Mouse (Mus musculus) cortical plate, adult 2 months (tissue): ENCODE results near the gene Cltb. TPM values are rescaled to one million over a fixed set of nuclear protein-coding genes. Genes with fewer than 3 reads are reported as not detected.
"Not testable (repeated sequence)": the region's sequence is repeated elsewhere in the genome, so short reads cannot be mapped to it uniquely, and the experiment has no call there.

Experiments used
- H3K27ac ChIP-seq: fragments of 200-500 bp; 2 replicates; pipeline ENCODE4 v1.5.1; 2012; ENCODE audit warnings: low read length, control low read depth, inconsistent platforms; ENCODE audit not compliant: insufficient read depth
- H3K4me1 ChIP-seq: fragments of 200-500 bp; 2 replicates; pipeline ENCODE4 v1.6.1; 2011; ENCODE audit warnings: low read length; ENCODE audit not compliant: control insufficient read depth, insufficient read depth
- H3K4me3 ChIP-seq: fragments of 200-500 bp; 2 replicates; pipeline ENCODE4 v1.5.1; 2011; ENCODE audit warnings: mild to moderate bottlenecking, low read length, control low read depth; ENCODE audit not compliant: insufficient read depth
- CTCF ChIP-seq: fragments of 200-500 bp; IDR thresholded peaks from 2 replicates; pipeline ENCODE4 v1.5.1; 2011; ENCODE audit warnings: mild to moderate bottlenecking, control low read depth, low read length; ENCODE audit not compliant: insufficient read depth; ENCODE audit errors: extremely low read depth
- POLR2A ChIP-seq: fragments of 200-500 bp; IDR thresholded peaks from 2 replicates; pipeline ENCODE4 v1.6.1; 2011; ENCODE audit warnings: mild to moderate bottlenecking, low read length, control low read depth; ENCODE audit not compliant: insufficient read depth; ENCODE audit errors: extremely low read depth
- polyA plus RNA-seq: library from polyadenylated mRNA; depleted of rRNA; stranded (reverse); fragments of >200 nt; gene quantifications from 2 replicates; pipeline ENCODE4 v1.2.3, GENCODE M21; 2012; rRNA removed

The Cltb gene
- 284 and 289 TPM in 2 replicates for polyA plus RNA-seq

- TF ChIP-seq CTCF, result no peak
- TF ChIP-seq POLR2A, result 0 out of 2 replicates have a peak, but pooled peaks have one; percentile 54
- Histone ChIP-seq H3K4me3 (peak within 1 kb of the TSS; percentile 77), H3K4me1 (peaks cover 2% of the 10 kb centered on the region; the same call in 1 of the 2 replicates), H3K27ac (peak within 1 kb of the TSS; percentile 95)
These were observed at the start of gene Cltb for GRCm38 (mm10) chr13:54610972-54611754. TSS of gene Cltb (minus strand) at chr13:54611344.

GRCm38 (mm10) chr13:54660877-54661276 is 49.7 kb upstream of the Cltb start:
- no peak for TF ChIP-seq POLR2A
- TF ChIP-seq CTCF, result no peak
- Histone ChIP-seq H3K27ac (no peak overlapping the region), H3K4me1 (no peaks in the 10 kb centered on the region), H3K4me3 (no peak overlapping the region)

GRCm38 (mm10) chr13:54650461-54650860 is 39.3 kb upstream of the Cltb start:
- Histone ChIP-seq H3K4me3 (no peak overlapping the region), H3K4me1 (peaks cover 4% of the 10 kb centered on the region; the same call in 1 of the 2 replicates), H3K27ac (no peak overlapping the region)
- no peak for TF ChIP-seq CTCF
- no peak for TF ChIP-seq POLR2A

GRCm38 (mm10) chr13:54635011-54635410 is 23.9 kb upstream of the Cltb start:
- H3K4me3 ChIP-seq, result no peak overlapping the region
- no peaks in the 10 kb centered on the region for H3K4me1 ChIP-seq
- TF ChIP-seq CTCF (no peak), POLR2A (no peak)
- no peak overlapping the region for H3K27ac ChIP-seq

GRCm38 (mm10) chr13:54632731-54633277 is 21.7 kb upstream of the Cltb start:
- no peak overlapping the region for H3K27ac ChIP-seq
- H3K4me1 ChIP-seq, result no peaks in the 10 kb centered on the region
- H3K4me3 ChIP-seq, result no peak overlapping the region
- TF ChIP-seq CTCF (no peak), POLR2A (no peak)

GRCm38 (mm10) chr13:54629128-54629527 is 18.0 kb upstream of the Cltb start:
- Histone ChIP-seq H3K4me3 (no peak overlapping the region), H3K4me1 (no peaks in the 10 kb centered on the region; the same call in 1 of the 2 replicates), H3K27ac (no peak overlapping the region)
- TF ChIP-seq POLR2A (no peak), CTCF (no peak)

- Histone ChIP-seq H3K4me3 (peak overlapping the region; percentile 90), H3K4me1 (peaks cover 4% of the 10 kb centered on the region), H3K27ac (peak overlapping the region; percentile 70)
- no peak for TF ChIP-seq CTCF
- TF ChIP-seq POLR2A, result no peak
These were observed 10.9 kb upstream of the Cltb start for GRCm38 (mm10) chr13:54621960-54622521.

GRCm38 (mm10) chr13:54621155-54621932 is 10.2 kb upstream of the Cltb start, which contains the start of gene Faf2:
TSS of gene Faf2 (plus strand) at chr13:54621784.
- TF ChIP-seq CTCF, result peak; percentile 76
- TF ChIP-seq POLR2A, result peak; percentile 79; the same call in 1 of the 2 replicates
- H3K27ac ChIP-seq, result peak within 1 kb of the TSS; percentile 70
- H3K4me3 ChIP-seq, result peak within 1 kb of the TSS; percentile 90
- H3K4me1 ChIP-seq, result peaks cover 4% of the 10 kb centered on the region

- no peak overlapping the region for H3K4me3 ChIP-seq
- TF ChIP-seq CTCF (no peak), POLR2A (no peak)
- no peaks in the 10 kb centered on the region for H3K4me1 ChIP-seq
- no peak overlapping the region for H3K27ac ChIP-seq
These were observed 5.9 kb upstream of the Cltb start for GRCm38 (mm10) chr13:54616998-54617397.

GRCm38 (mm10) chr13:54616307-54616706 is 5.2 kb upstream of the Cltb start:
- no peaks in the 10 kb centered on the region for H3K4me1 ChIP-seq
- H3K4me3 ChIP-seq, result no peak overlapping the region
- TF ChIP-seq CTCF (no peak), POLR2A (no peak)
- no peak overlapping the region for H3K27ac ChIP-seq

- H3K27ac ChIP-seq, result not testable (repeated sequence)
These were observed 2.0 kb upstream of the Cltb start for GRCm38 (mm10) chr13:54613141-54613540.

More at GRCm38 (mm10) chr13:54613141-54613540, 2.0 kb upstream of the Cltb start:
- H3K4me3 ChIP-seq, H3K4me1 ChIP-seq: not testable (repeated sequence)
